ENCODE assay signal across 26 mouse cellular contexts in genomic region chr6:113052972-113053371, GRCm38 (mm10). TPM values are rescaled to one million over a fixed set of nuclear protein-coding genes. Genes with fewer than 3 reads are reported as not detected.
DNase-seq lines count a peak whose midpoint lies in the region; ATAC-seq and TF ChIP-seq lines count a peak whose summit lies in the region.
"Had no signal": no experiment of that assay in that cellular context is flagged by ENCODE, and none has a peak within 500 bp of the region (broad histone marks: within the 10 kb centered on the region; RNA-seq: fewer than 3 reads in every experiment).

No protein-coding gene starts in this region.

- H3K9me3 ChIP-seq in liver, postnatal 0 days (ENCODE audit: low read length), result no peaks in the 10 kb centered on the region
- H3K9me3 ChIP-seq in intestine, embryonic 14.5 days (ENCODE audit: control insufficient read depth, low read length), result no peaks in the 10 kb centered on the region
- no peaks in the 10 kb centered on the region for H3K9me3 ChIP-seq in intestine, postnatal 0 days (ENCODE audit: control insufficient read depth)
- H3K9me3 ChIP-seq: forebrain, embryonic 10.5 days; forebrain, embryonic 13.5 days; heart, embryonic 12.5 days; heart, embryonic 15.5 days; hindbrain, embryonic 10.5 days; hindbrain, embryonic 13.5 days had no signal

- 59% methylated on average over 3 of the region's 3 CpGs for WGBS in liver, postnatal 0 days (ENCODE audit: insufficient replicate concordance)
- 56% methylated on average over 3 of the region's 3 CpGs for WGBS in intestine, embryonic 14.5 days
- 28% methylated on average over 3 of the region's 3 CpGs for WGBS in intestine, postnatal 0 days

- peak; percentile 47; the same call in 1 of the 2 replicates for ATAC-seq in liver, postnatal 0 days
- ATAC-seq in intestine, embryonic 14.5 days (replicated peaks; ENCODE audit: low FRiP score, low TSS enrichment, low read depth), result peak; percentile 63; the same call in 1 of the 2 replicates
- ATAC-seq in intestine, postnatal 0 days, result peak; percentile 84
- ATAC-seq: activated CD4-positive, CD25-positive, alpha-beta regulatory T cell, adult 4 months; CD4-positive, CD25-positive, alpha-beta regulatory T cell, adult 4 months; forebrain, embryonic 13.5 days; forebrain, embryonic 16.5 days; hindbrain, embryonic 16.5 days had no signal

- no peak for TF ChIP-seq CTCF in liver, postnatal 0 days (IDR thresholded peaks at IDR 0.05; ENCODE audit: low read depth)
- TF ChIP-seq CTCF in intestine, postnatal 0 days (IDR thresholded peaks at IDR 0.05; ENCODE audit: low read depth), result no peak

- no peak overlapping the region for H3K4me3 ChIP-seq in liver, postnatal 0 days (ENCODE audit: low read depth, low read length)
- H3K4me3 ChIP-seq in intestine, embryonic 14.5 days (ENCODE audit: low read depth, low read length), result no peak overlapping the region
- H3K4me3 ChIP-seq in intestine, postnatal 0 days (ENCODE audit: low read depth, low read length), result no peak overlapping the region
- H3K4me3 ChIP-seq: forebrain, embryonic 10.5 days; forebrain, embryonic 13.5 days; heart, embryonic 12.5 days; heart, embryonic 15.5 days; hindbrain, embryonic 10.5 days; hindbrain, embryonic 13.5 days had no signal

- H3K4me2 ChIP-seq in liver, postnatal 0 days (ENCODE audit: low read depth, low read length), result peak overlapping the region; percentile 8; the same call in 1 of the 2 replicates
- H3K4me2 ChIP-seq in intestine, embryonic 14.5 days (ENCODE audit: low read length), result no peak overlapping the region
- no peak overlapping the region for H3K4me2 ChIP-seq in intestine, postnatal 0 days (replicated peaks; ENCODE audit: low read depth)
- H3K4me2 ChIP-seq: forebrain, embryonic 13.5 days; heart, embryonic 12.5 days; heart, embryonic 15.5 days; hindbrain, embryonic 13.5 days had no signal

- peaks cover 12% of the 10 kb centered on the region for H3K4me1 ChIP-seq in liver, postnatal 0 days (ENCODE audit: insufficient read depth)
- H3K4me1 ChIP-seq in intestine, embryonic 14.5 days (replicated peaks; ENCODE audit: control insufficient read depth, insufficient read depth, low read length), result 0 out of 2 replicates have a peak, but pooled peaks cover 2% of the 10 kb centered on the region
- H3K4me1 ChIP-seq in intestine, postnatal 0 days (replicated peaks; ENCODE audit: control insufficient read depth, insufficient read depth, low read length), result no peaks in the 10 kb centered on the region; the same call in 1 of the 2 replicates
- H3K4me1 ChIP-seq: heart, embryonic 12.5 days; heart, embryonic 15.5 days had no signal

- TF ChIP-seq EP300 in liver, postnatal 0 days (IDR thresholded peaks at IDR 0.05; ENCODE audit: low read depth), result no peak

- DNase-seq in liver, postnatal 0 days, result no peak
- no peak for DNase-seq in liver
- DNase-seq in intestine, embryonic 14.5 days (ENCODE audit: low spot score), result no peak
- DNase-seq in yolk sac, embryonic 10.5 days (ENCODE audit: low spot score), result peak; percentile 39
- no peak for DNase-seq in heart, adult 18-20 months
- no peak for DNase-seq in thymus, postnatal 4 days
- DNase-seq: adrenal gland, adult 8-10 months; adrenal gland, postnatal 36 days; cerebellum, adult 18-20 months; cerebellum, adult 9-10 months; cerebellum, postnatal 14 days; gastrocnemius, postnatal 10 days; gastrocnemius, postnatal 36 days; heart, postnatal 10 days; heart, postnatal 36 days had no signal

- no peaks in the 10 kb centered on the region for H3K27me3 ChIP-seq in liver, postnatal 0 days (ENCODE audit: insufficient read depth, low read length)
- H3K27me3 ChIP-seq in intestine, embryonic 14.5 days (replicated peaks; ENCODE audit: control insufficient read depth, insufficient read depth, low read length), result no peaks in the 10 kb centered on the region
- H3K27me3 ChIP-seq in intestine, postnatal 0 days (replicated peaks; ENCODE audit: control insufficient read depth, insufficient read depth, low read length), result no peaks in the 10 kb centered on the region
- H3K27me3 ChIP-seq: forebrain, embryonic 13.5 days; heart, embryonic 12.5 days; heart, embryonic 15.5 days; hindbrain, embryonic 13.5 days had no signal

- peaks cover 41% of the 10 kb centered on the region for H3K36me3 ChIP-seq in liver, postnatal 0 days (replicated peaks; ENCODE audit: insufficient read depth, low read length)
- peaks cover 75% of the 10 kb centered on the region for H3K36me3 ChIP-seq in intestine, embryonic 14.5 days (ENCODE audit: control insufficient read depth, insufficient read depth, low read length)
- peaks cover 28% of the 10 kb centered on the region for H3K36me3 ChIP-seq in intestine, postnatal 0 days (ENCODE audit: control insufficient read depth, insufficient read depth)

- no peak overlapping the region for H3K9ac ChIP-seq in liver, postnatal 0 days (replicated peaks)
- no peak overlapping the region for H3K9ac ChIP-seq in intestine, embryonic 14.5 days (ENCODE audit: low read length)
- no peak overlapping the region for H3K9ac ChIP-seq in intestine, postnatal 0 days (ENCODE audit: low read depth, low read length)
- H3K9ac ChIP-seq: forebrain, embryonic 13.5 days; heart, embryonic 12.5 days; heart, embryonic 15.5 days; hindbrain, embryonic 13.5 days had no signal

- peak overlapping the region; percentile 56 for H3K27ac ChIP-seq in liver, postnatal 0 days (ENCODE audit: low read depth)
- H3K27ac ChIP-seq in intestine, embryonic 14.5 days (ENCODE audit: low read depth), result peak overlapping the region; percentile 2; the same call in 1 of the 2 replicates
- peak overlapping the region; percentile 74 for H3K27ac ChIP-seq in intestine, postnatal 0 days (ENCODE audit: low read depth, low read length)
- H3K27ac ChIP-seq: forebrain, embryonic 10.5 days; forebrain, embryonic 13.5 days; heart, embryonic 15.5 days; hindbrain, embryonic 10.5 days; hindbrain, embryonic 13.5 days had no signal

RNA-seq across cellular contexts. Expression of gene Thumpd3, which starts 6.9 kb away (rescaled TPM):
- 23.8 and 25.1 TPM in 2 replicates for polyA plus RNA-seq in liver, postnatal 0 days (2015; fragmentation: Nextera tagmentation; extraction: Ambion mirVana)
- 48.2 and 48.9 TPM in 2 replicates for polyA plus RNA-seq in intestine, embryonic 14.5 days (2014; fragmentation: Nextera tagmentation; extraction: Ambion mirVana)
- polyA plus RNA-seq in intestine, postnatal 0 days (2015; fragmentation: Nextera tagmentation; extraction: Ambion mirVana), result 36.0 and 36.6 TPM in 2 replicates
- 10 to 100 TPM; 19.8 to 22.5 TPM for total RNA-seq in heart, adult 18-20 months (2021)

RNA-seq across cellular contexts. Expression of gene Setd5, which starts 24.2 kb away (rescaled TPM):
- 17.3 and 19.7 TPM in 2 replicates for polyA plus RNA-seq in liver, postnatal 0 days (2015; fragmentation: Nextera tagmentation; extraction: Ambion mirVana)
- polyA plus RNA-seq in intestine, embryonic 14.5 days (2014; fragmentation: Nextera tagmentation; extraction: Ambion mirVana), result 90.0 and 91.5 TPM in 2 replicates
- 32.2 and 32.9 TPM in 2 replicates for polyA plus RNA-seq in intestine, postnatal 0 days (2015; fragmentation: Nextera tagmentation; extraction: Ambion mirVana)
- 10 to 100 TPM; 27.0 to 31.5 TPM for total RNA-seq in heart, adult 18-20 months (2021)

Comparison
In these comparisons a context has a peak if more than half of its experiments do, and no peak if none do; other contexts are left out.
1. H3K27ac ChIP-seq: peak in every context shown above with its lines; median percentile 74 in intestine, postnatal 0 days; 56 in liver, postnatal 0 days; 2 in intestine, embryonic 14.5 days.